Mouse (Mus musculus) kidney, postnatal 4 days (tissue): Measurements from ENCODE around the gene Serhl.
"Not testable (repeated sequence)": the region's sequence is repeated elsewhere in the genome, so short reads cannot be mapped to it uniquely, and the experiment has no call there.

Experiments
- DNase-seq, 2 experiments: peaks; one replicate each; pipeline ENCODE4 v3.0.0; 2021; ENCODE audit warnings: mixed read lengths in 2 of 2

Gene Serhl

GRCm38 (mm10) chr15:83127037-83127436, 37.7 kb downstream of the Serhl start:
- not testable (repeated sequence) for DNase-seq

- no peak for DNase-seq
These were observed 40.4 kb downstream of the Serhl start for GRCm38 (mm10) chr15:83129530-83130231.

GRCm38 (mm10) chr15:83134671-83135070, 45.4 kb downstream of the Serhl start:
- no peak for DNase-seq

GRCm38 (mm10) chr15:83135654-83136053, 46.3 kb downstream of the Serhl start:
- no peak for DNase-seq

GRCm38 (mm10) chr15:83142861-83143260, 53.6 kb downstream of the Serhl start:
- no peak for DNase-seq

- no peak for DNase-seq
These were observed 56.2 kb downstream of the Serhl start for GRCm38 (mm10) chr15:83145541-83145940.

GRCm38 (mm10) chr15:83148395-83148794, 59.1 kb downstream of the Serhl start:
- no peak for DNase-seq

- DNase-seq: no peak
These were observed 59.5 kb downstream of the Serhl start for GRCm38 (mm10) chr15:83148801-83149195.

GRCm38 (mm10) chr15:83149196-83150072, 60.1 kb downstream of the Serhl start, which contains the start of gene Poldip3:
Poldip3 (minus strand) TSS chr15:83149384.
- DNase-seq: peak; percentile 98 to 99

GRCm38 (mm10) chr15:83150073-83150442, 60.8 kb downstream of the Serhl start:
- no peak for DNase-seq

- no peak for DNase-seq
These were observed 61.4 kb downstream of the Serhl start for GRCm38 (mm10) chr15:83150694-83151093.

- DNase-seq: no peak
These were observed 65.0 kb downstream of the Serhl start for GRCm38 (mm10) chr15:83154309-83154708.

GRCm38 (mm10) chr15:83155672-83156419, 66.5 kb downstream of the Serhl start:
- DNase-seq: peak in 1 of 2 experiments; percentile 26

- peak; percentile 80 to 81 for DNase-seq
These were observed 67.8 kb downstream of the Serhl start for GRCm38 (mm10) chr15:83156929-83157666.

- no peak for DNase-seq
These were observed 68.4 kb downstream of the Serhl start for GRCm38 (mm10) chr15:83157667-83158064.

- no peak for DNase-seq
These were observed 69.4 kb downstream of the Serhl start for GRCm38 (mm10) chr15:83158587-83159160.

GRCm38 (mm10) chr15:83159823-83160222, 70.5 kb downstream of the Serhl start:
- DNase-seq: no peak

GRCm38 (mm10) chr15:83160561-83160960, 71.3 kb downstream of the Serhl start:
- no peak for DNase-seq

GRCm38 (mm10) chr15:83161062-83161748, 71.9 kb downstream of the Serhl start:
- DNase-seq: no peak

GRCm38 (mm10) chr15:83162001-83162400, 72.7 kb downstream of the Serhl start:
- no peak for DNase-seq

GRCm38 (mm10) chr15:83162818-83163485, 73.6 kb downstream of the Serhl start:
- DNase-seq: no peak
